Mouse (Mus musculus) heart, embryonic 11.5 days (tissue): ENCODE measurements at regions not wholly inside any gene's neighbourhood (a gene's known extent, or its start where the extent isn't known, plus 50 kb on each side); places are given as distances from the start of the nearest gene placed in this dataset.

Source experiments
- ATAC-seq: fragments of 200-750 bp; cut with Nextera tagmentation; replicated peaks from 2 replicates; pipeline ENCODE4 v1.8.0; 2017; ENCODE audit warnings: moderate library complexity; ENCODE audit not compliant: insufficient number of reproducible peaks, low FRiP score, low TSS enrichment
- H3K27ac ChIP-seq: fragments of 300-500 bp; sonication (generic); 2 replicates; pipeline ENCODE4 v1.5.1; 2014; ENCODE audit warnings: mild to moderate bottlenecking, low read depth, low read length
- H3K27me3 ChIP-seq: fragments of 300-500 bp; sonication (generic); 2 replicates; pipeline ENCODE4 v1.6.1; 2014; ENCODE audit warnings: mild to moderate bottlenecking, low read length, mixed read lengths; ENCODE audit not compliant: control insufficient read depth, insufficient read depth
- H3K36me3 ChIP-seq: fragments of 300-500 bp; sonication (generic); 2 replicates; pipeline ENCODE4 v1.6.1; 2014; ENCODE audit warnings: mild to moderate bottlenecking, low read length, moderate library complexity, mixed read lengths; ENCODE audit not compliant: control insufficient read depth, insufficient read depth
- H3K4me1 ChIP-seq: fragments of 300-500 bp; sonication (generic); 2 replicates; pipeline ENCODE4 v1.6.1; 2014; ENCODE audit warnings: low read length; ENCODE audit not compliant: control insufficient read depth, insufficient read depth
- H3K4me2 ChIP-seq: fragments of 300-500 bp; sonication (generic); 2 replicates; pipeline ENCODE4 v1.6.1; 2014; ENCODE audit warnings: mild to moderate bottlenecking, moderate library complexity
- H3K4me3 ChIP-seq: fragments of 300-500 bp; sonication (generic); 2 replicates; pipeline ENCODE4 v1.5.1; 2014; ENCODE audit warnings: low read depth, low read length
- H3K9ac ChIP-seq: fragments of 300-500 bp; sonication (generic); 2 replicates; pipeline ENCODE4 v1.6.1; 2014; ENCODE audit warnings: mild to moderate bottlenecking, low read depth, low read length, moderate library complexity
- H3K9me3 ChIP-seq: fragments of 300-500 bp; sonication (generic); replicated peaks from 2 replicates; pipeline ENCODE4 v1.6.1; 2016; ENCODE audit warnings: low read length; ENCODE audit not compliant: control insufficient read depth
- WGBS: fragments of 180-500 bp; shearing (Covaris S2); extraction: QIAGEN DNeasy Blood & Tissue Kit; methylation state at CpG from one replicate; pipeline ENCODE4 v1.1.7; 2014; ENCODE audit not compliant: insufficient replicate concordance; 5-methylcytosine and 5-hydroxymethylcytosine counted together

DNA sequence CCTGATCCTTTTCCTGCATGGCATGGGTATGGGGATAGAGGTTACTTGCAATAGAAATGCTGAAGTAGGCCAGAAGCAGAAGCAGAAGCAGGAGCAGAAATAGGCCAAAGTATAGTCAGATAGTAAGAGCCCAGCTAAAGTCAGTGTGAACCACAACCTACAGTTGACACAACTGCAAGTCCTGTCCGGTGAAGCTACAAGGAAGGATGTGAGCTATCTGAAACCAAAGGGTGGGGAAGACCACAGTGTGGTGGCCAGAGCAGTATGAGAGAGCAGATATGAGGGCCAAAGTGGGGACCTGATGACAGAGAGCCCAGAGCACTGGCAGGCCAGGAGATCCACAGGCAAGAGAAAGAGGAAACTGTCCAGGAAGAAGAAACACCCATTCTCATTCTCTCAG, 87.1 kb upstream of the Sesn3 start:
- Histone ChIP-seq H3K27me3 (no peaks in the 10 kb centered on the region), H3K4me3 (no peak overlapping the region), H3K9me3 (no peaks in the 10 kb centered on the region), H3K4me2 (no peak overlapping the region), H3K9ac (no peak overlapping the region), H3K4me1 (peaks cover 8% of the 10 kb centered on the region; the same call in 1 of the 2 replicates), H3K36me3 (no peaks in the 10 kb centered on the region), H3K27ac (no peak overlapping the region)
- no peak for ATAC-seq
- WGBS, result 70% methylated on average over 1 of the region's 1 CpGs

DNA sequence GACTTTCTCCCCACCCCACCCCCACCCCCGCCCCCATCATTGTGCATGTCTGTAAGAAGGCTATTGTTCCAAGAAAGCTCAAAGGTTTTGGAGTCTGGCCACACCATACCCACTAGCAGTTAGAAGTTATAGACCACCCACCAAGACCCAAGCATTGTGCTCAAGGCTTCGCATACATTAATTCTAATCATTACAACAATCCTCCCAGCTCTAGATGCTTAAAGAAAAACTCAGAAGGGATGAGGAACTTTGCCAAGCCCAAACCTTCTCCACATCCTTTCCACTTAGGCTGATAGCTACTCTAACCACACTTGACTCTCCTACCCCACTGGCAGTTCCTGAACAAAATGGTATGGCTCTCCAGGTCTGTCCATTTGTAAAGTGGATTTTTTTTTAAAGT, 86.4 kb upstream of the Sesn3 start:
- 78% methylated on average over 2 of the region's 2 CpGs for WGBS

DNA sequence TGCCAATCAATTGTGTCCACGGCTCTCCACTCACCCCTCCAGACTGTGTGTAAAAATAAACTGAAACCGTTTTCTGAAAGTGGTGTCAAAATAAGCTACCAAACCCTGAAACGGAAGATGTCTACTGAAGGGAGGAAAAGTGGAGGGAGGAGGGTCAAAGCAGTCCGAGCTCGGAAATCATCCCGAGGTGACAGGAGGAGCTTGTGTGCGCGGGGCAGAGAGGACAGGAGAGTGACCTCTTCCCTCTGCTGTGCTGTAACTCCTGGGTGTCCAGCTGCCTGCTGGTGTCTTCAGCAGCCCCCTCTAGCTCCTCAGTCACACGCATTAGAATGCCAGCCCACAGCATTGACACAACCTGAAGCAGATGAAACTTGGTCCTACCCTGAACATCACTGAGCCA, 84.2 kb upstream of the Sesn3 start:
- H3K27ac ChIP-seq, result no peak overlapping the region
- 60% methylated on average over 9 of the region's 9 CpGs for WGBS
- no peaks in the 10 kb centered on the region for H3K9me3 ChIP-seq
- no peak overlapping the region for H3K4me3 ChIP-seq
- ATAC-seq, result no peak
- H3K36me3 ChIP-seq, result no peaks in the 10 kb centered on the region
- H3K9ac ChIP-seq, result no peak overlapping the region
- H3K27me3 ChIP-seq, result no peaks in the 10 kb centered on the region
- no peak overlapping the region for H3K4me2 ChIP-seq
- peaks cover 8% of the 10 kb centered on the region; the same call in 1 of the 2 replicates for H3K4me1 ChIP-seq

More for the DNA sequence above, 86.4 kb upstream of the Sesn3 start:
- no peak overlapping the region for H3K27ac ChIP-seq
- H3K9ac ChIP-seq, result no peak overlapping the region
- no peak for ATAC-seq
- no peaks in the 10 kb centered on the region for H3K9me3 ChIP-seq
- H3K27me3 ChIP-seq, result no peaks in the 10 kb centered on the region
- H3K4me3 ChIP-seq, result no peak overlapping the region
- H3K4me1 ChIP-seq, result peaks cover 8% of the 10 kb centered on the region; the same call in 1 of the 2 replicates
- H3K4me2 ChIP-seq, result no peak overlapping the region
- no peaks in the 10 kb centered on the region for H3K36me3 ChIP-seq

DNA sequence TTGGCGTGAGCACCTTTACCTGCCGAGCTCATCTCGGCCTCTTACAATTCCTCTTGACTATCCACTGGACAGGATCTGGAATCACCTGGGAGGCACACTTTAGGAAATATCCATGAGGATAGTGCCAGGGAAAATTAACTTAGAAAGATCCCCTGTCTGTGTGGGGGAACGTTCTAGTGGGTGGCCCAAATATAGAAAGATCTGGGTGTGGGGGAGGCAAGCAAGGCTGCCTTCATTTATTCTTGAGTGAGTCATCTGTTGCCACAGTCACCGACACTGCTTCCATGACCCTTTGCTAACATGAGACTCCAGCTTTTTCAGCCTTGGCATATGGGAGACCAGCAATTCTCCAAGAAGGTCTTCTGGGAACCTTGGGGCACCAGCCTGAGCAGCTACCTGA, 80.1 kb upstream of the Sesn3 start:
- Histone ChIP-seq H3K27ac (no peak overlapping the region), H3K9ac (no peak overlapping the region), H3K27me3 (no peaks in the 10 kb centered on the region), H3K4me1 (peaks cover 8% of the 10 kb centered on the region; the same call in 1 of the 2 replicates), H3K9me3 (no peaks in the 10 kb centered on the region), H3K36me3 (no peaks in the 10 kb centered on the region), H3K4me3 (no peak overlapping the region), H3K4me2 (no peak overlapping the region)
- no peak for ATAC-seq
- 78% methylated on average over 5 of the region's 5 CpGs for WGBS

DNA sequence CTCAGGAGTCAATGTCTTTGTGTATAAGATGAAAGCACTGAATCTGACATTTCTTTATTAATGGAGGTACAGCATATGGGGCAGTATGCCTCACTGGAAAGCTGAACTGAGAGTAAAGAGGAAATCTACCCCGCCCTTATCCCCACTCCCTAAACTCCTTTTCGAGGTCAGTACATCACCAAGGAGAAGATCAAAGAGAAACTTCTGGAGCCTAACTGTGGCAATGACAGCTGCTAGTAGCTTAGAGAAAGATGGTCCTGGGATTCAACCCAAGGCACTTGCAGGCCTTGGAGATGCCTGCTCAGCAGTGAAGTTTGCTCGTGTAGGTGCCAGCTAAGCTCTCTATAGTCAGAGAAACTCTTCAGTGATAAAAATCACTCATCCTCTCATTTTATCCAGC, 75.8 kb upstream of the Sesn3 start:
- Histone ChIP-seq H3K4me2 (no peak overlapping the region), H3K9me3 (no peaks in the 10 kb centered on the region), H3K27ac (no peak overlapping the region), H3K9ac (no peak overlapping the region), H3K36me3 (no peaks in the 10 kb centered on the region), H3K4me1 (no peaks in the 10 kb centered on the region; the same call in 1 of the 2 replicates), H3K27me3 (no peaks in the 10 kb centered on the region), H3K4me3 (no peak overlapping the region)
- WGBS, result 64% methylated on average over 3 of the region's 3 CpGs
- no peak for ATAC-seq

DNA sequence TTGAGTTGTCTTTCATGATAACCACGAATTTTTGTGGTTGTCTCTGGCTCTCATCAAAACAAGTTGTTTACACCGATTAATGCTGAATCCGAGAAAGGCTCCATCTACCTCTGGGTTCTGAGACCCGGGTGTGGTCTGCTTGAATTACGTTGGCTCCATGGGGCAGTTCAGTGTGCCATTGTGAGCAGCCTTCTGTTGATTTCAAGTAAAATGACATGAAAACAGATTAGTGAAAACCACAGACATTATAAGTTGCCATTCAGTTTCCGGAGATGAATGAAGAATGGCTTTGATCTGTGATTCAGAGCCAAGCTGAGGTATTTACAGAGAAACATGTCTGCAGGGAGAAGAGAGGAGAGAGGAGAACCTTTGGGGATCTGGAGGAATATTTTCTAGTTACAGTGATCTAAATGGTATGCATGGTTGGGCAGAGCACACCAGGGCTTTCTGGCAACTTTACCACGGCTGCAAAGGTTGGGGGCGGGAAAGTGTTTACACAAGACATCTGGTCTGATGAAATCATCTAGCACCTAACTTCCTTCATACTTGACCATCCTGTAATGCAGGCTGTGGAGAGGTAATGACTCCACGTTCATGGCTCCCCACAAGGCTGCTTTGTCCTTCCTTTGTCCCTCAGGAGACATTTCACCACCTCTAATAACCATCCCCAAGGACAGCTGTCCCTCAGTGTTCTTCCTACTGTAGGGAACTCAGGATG, 74.7 kb upstream of the Sesn3 start:
- Histone ChIP-seq H3K9me3 (no peaks in the 10 kb centered on the region), H3K4me3 (no peak overlapping the region), H3K27ac (no peak overlapping the region), H3K27me3 (no peaks in the 10 kb centered on the region), H3K4me2 (no peak overlapping the region), H3K9ac (no peak overlapping the region), H3K4me1 (no peaks in the 10 kb centered on the region; the same call in 1 of the 2 replicates), H3K36me3 (no peaks in the 10 kb centered on the region)
- 61% methylated on average over 9 of the region's 9 CpGs for WGBS
- ATAC-seq, result no peak

DNA sequence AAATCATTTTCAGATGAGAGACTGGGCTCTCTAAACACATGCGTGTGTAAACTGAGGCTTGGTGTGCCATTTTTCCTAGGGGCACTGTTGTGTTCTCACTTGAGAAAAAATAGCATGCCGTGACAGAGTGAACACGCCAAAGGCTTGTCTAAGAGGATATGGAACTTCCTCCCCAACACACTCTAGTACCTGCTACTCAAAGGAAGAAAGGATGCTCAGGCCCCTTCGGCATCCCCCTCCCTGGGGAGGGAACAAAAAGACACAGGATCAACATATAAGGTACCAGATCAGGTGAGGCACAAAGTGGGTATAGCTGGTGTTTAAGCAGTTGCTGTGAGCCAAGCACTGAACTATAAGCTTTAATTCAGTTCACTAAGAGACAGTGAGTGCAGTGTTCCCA, 74.0 kb upstream of the Sesn3 start:
- no peak for ATAC-seq
- WGBS, result 74% methylated on average over 4 of the region's 4 CpGs
- no peaks in the 10 kb centered on the region for H3K36me3 ChIP-seq
- H3K4me2 ChIP-seq, result no peak overlapping the region
- H3K9me3 ChIP-seq, result no peaks in the 10 kb centered on the region
- H3K4me3 ChIP-seq, result no peak overlapping the region
- no peaks in the 10 kb centered on the region; the same call in 1 of the 2 replicates for H3K4me1 ChIP-seq
- no peak overlapping the region for H3K9ac ChIP-seq
- H3K27ac ChIP-seq, result no peak overlapping the region
- no peaks in the 10 kb centered on the region for H3K27me3 ChIP-seq

DNA sequence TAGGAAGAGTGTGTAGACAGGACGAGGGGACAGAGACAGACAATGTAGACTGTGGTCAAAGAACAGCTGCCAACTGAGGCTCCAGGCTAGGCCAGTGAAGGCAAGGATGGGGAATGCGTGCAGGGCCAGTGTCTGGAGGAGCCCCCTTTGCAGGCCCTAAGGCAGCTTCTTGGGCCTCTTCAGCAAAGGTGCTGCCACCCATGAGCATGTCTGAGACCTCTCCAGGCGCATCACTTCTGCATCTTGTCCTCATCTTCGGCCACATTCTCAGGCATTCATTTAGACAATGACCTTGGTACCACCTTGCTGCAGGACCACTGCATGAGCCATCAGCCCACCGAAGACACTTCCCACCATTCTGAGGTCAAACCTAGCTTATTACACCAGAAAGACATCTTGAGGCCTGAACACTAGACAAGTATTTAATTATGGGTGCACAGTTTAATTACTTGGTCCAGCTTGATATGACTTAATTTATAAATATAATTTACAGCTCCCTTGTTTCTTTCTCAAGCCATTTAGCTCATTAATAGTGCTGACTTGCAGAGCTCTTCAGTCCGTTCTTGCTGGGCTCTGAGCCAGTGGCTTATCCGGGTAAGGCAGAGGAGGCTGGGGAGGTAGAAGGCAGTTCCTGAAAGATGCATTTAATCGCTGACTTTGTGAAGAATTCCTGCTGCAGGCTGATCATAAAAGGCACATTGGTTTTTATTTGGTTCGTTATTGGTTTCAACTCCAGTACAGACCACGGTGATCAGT, 72.1 kb upstream of the Sesn3 start:
- no peaks in the 10 kb centered on the region for H3K36me3 ChIP-seq
- no peaks in the 10 kb centered on the region; the same call in 1 of the 2 replicates for H3K4me1 ChIP-seq
- H3K27me3 ChIP-seq, result no peaks in the 10 kb centered on the region
- ATAC-seq, result no peak
- 75% methylated on average over 10 of the region's 10 CpGs for WGBS
- no peak overlapping the region for H3K4me2 ChIP-seq
- no peak overlapping the region for H3K9ac ChIP-seq
- H3K4me3 ChIP-seq, result no peak overlapping the region
- no peaks in the 10 kb centered on the region for H3K9me3 ChIP-seq
- no peak overlapping the region for H3K27ac ChIP-seq
